Mouse (Mus musculus) heart, adult 2 months (tissue): ENCODE data around the gene Dram1. TPM values are rescaled to one million over a fixed set of nuclear protein-coding genes. Genes with fewer than 3 reads are reported as not detected.

Experiments
- DNase-seq, 2 experiments: peaks; one replicate each; pipeline ENCODE4 v3.0.0; 2021
- H3K27ac ChIP-seq: fragments of 200-600 bp; 2 replicates; pipeline ENCODE4 v1.8.1; 2022
- H3K27me3 ChIP-seq: fragments of 200-500 bp; 2 replicates; pipeline ENCODE4 v1.6.1; 2012; ENCODE audit warnings: mild to moderate bottlenecking, low read length, inconsistent platforms, mixed read lengths; ENCODE audit not compliant: control insufficient read depth, insufficient read depth
- H3K36me3 ChIP-seq: fragments of 200-500 bp; 2 replicates; pipeline ENCODE4 v1.6.1; 2012; ENCODE audit warnings: low read length, inconsistent platforms; ENCODE audit not compliant: control insufficient read depth, insufficient read depth
- H3K4me1 ChIP-seq: fragments of 200-500 bp; 2 replicates; pipeline ENCODE4 v1.6.1; 2011; ENCODE audit warnings: low read length; ENCODE audit not compliant: control insufficient read depth, insufficient read depth
- H3K4me3 ChIP-seq: fragments of 200-600 bp; 2 replicates; pipeline ENCODE4 v1.8.1; 2022
- H3K79me2 ChIP-seq: fragments of 200-500 bp; replicated peaks from 2 replicates; pipeline ENCODE4 v1.6.1; 2012; ENCODE audit warnings: mild to moderate bottlenecking, inconsistent platforms, low read length, moderate library complexity, mixed read lengths; ENCODE audit not compliant: control insufficient read depth, insufficient read depth
- H3K9ac ChIP-seq: fragments of 200-500 bp; 2 replicates; pipeline ENCODE4 v1.6.1; 2012; ENCODE audit warnings: low read depth, mild to moderate bottlenecking, control low read depth, inconsistent platforms, low read length, mixed read lengths
- CTCF ChIP-seq: fragments of 200-600 bp; IDR thresholded peaks from 2 replicates; pipeline ENCODE4 v1.8.1; 2022; ENCODE audit warnings: antibody characterized with exemption, mild to moderate bottlenecking, moderate library complexity
- EP300 ChIP-seq: fragments of 200-500 bp; IDR thresholded peaks from 2 replicates; pipeline ENCODE4 v1.6.1; 2011; ENCODE audit warnings: low read depth, low read length, control low read depth; ENCODE audit not compliant: insufficient read depth
- POLR2A ChIP-seq: fragments of 200-500 bp; IDR thresholded peaks from 2 replicates; pipeline ENCODE4 v1.6.1; 2011; ENCODE audit warnings: mild to moderate bottlenecking, low read depth, low read length, control low read depth; ENCODE audit not compliant: insufficient read depth
- WGBS: fragments of 180-500 bp; shearing (Covaris S2); methylation state at CpG from one replicate; pipeline ENCODE4 v1.1.7; 2018; 5-methylcytosine and 5-hydroxymethylcytosine counted together
- intact Hi-C: fragments of 180-260 bp; cut with DNase I; formaldehyde crosslinking; loops from one replicate; pipeline ENCODE4 v1.15.1; 2025
- polyA plus RNA-seq: library from polyadenylated mRNA; depleted of rRNA; stranded (reverse); fragments of >200 nt; gene quantifications from 2 replicates; pipeline ENCODE4 v1.2.3, GENCODE M21; 2012
- total RNA-seq, 2 experiments: library from RNA; stranded (reverse); gene quantifications; 2 replicates each; pipeline ENCODE4 v1.2.3; 2021

Dram1 gene
- total and polyA plus RNA-seq, 3 experiments, result 3.7 to 6.8 (median 4.5) TPM

DNA sequence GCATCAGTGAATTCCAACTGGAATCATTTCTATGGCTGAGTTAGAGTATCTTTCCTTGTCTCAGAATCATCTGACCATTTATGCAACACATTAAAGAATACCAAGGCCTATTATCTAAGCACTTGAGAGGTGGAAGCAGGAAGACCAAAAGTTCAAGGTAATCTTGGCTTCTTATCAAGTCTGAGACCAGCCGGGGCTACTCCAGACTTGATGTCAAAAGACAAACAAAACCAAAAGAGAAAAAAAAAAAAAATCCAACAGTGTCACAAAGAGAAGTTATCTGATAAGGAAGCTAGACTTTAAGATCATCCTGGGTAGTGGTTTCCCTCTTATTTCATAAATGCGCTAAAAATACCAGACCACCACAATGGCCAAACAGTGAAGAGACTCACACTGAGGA, 26.3 kb downstream of the Dram1 start:
- Histone ChIP-seq H3K4me3 (no peak overlapping the region), H3K27me3 (no peaks in the 10 kb centered on the region), H3K27ac (no peak overlapping the region), H3K36me3 (no peaks in the 10 kb centered on the region), H3K9ac (no peak overlapping the region), H3K4me1 (peaks cover 1% of the 10 kb centered on the region; the same call in 1 of the 2 replicates), H3K79me2 (no peaks in the 10 kb centered on the region)
- no peak for DNase-seq
- intact Hi-C loops, result no loop called here
- TF ChIP-seq CTCF, result no peak
- no peak for TF ChIP-seq EP300
- TF ChIP-seq POLR2A, result no peak
- 34% methylated on average over 2 of the region's 2 CpGs for WGBS

GRCm38 (mm10) chr10:88351411-88352103, 27.3 kb downstream of the Dram1 start:
- intact Hi-C loops, result no loop called here
- H3K79me2 ChIP-seq, result no peaks in the 10 kb centered on the region
- DNase-seq, result no peak
- no peaks in the 10 kb centered on the region for H3K36me3 ChIP-seq
- H3K9ac ChIP-seq, result no peak overlapping the region
- H3K27ac ChIP-seq, result no peak overlapping the region
- 44% methylated on average over 5 of the region's 5 CpGs for WGBS
- H3K27me3 ChIP-seq, result no peaks in the 10 kb centered on the region
- no peak overlapping the region for H3K4me3 ChIP-seq
- no peak for TF ChIP-seq CTCF
- no peak for TF ChIP-seq EP300
- no peak for TF ChIP-seq POLR2A
- H3K4me1 ChIP-seq, result peaks cover 1% of the 10 kb centered on the region; the same call in 1 of the 2 replicates

GRCm38 (mm10) chr10:88350687-88351086, 28.2 kb downstream of the Dram1 start:
- DNase-seq, result no peak
- Histone ChIP-seq H3K27ac (no peak overlapping the region), H3K4me3 (no peak overlapping the region), H3K4me1 (peaks cover 2% of the 10 kb centered on the region), H3K27me3 (no peaks in the 10 kb centered on the region), H3K9ac (no peak overlapping the region), H3K36me3 (no peaks in the 10 kb centered on the region), H3K79me2 (no peaks in the 10 kb centered on the region)
- intact Hi-C loops, result no loop called here
- TF ChIP-seq POLR2A (no peak), CTCF (no peak), EP300 (no peak)
- WGBS, result 61% methylated on average over 2 of the region's 2 CpGs

- WGBS, result 58% methylated on average over 8 of the region's 8 CpGs
- Histone ChIP-seq H3K36me3 (no peaks in the 10 kb centered on the region), H3K27me3 (no peaks in the 10 kb centered on the region), H3K79me2 (no peaks in the 10 kb centered on the region), H3K4me1 (peaks cover 2% of the 10 kb centered on the region), H3K4me3 (no peak overlapping the region), H3K27ac (no peak overlapping the region), H3K9ac (no peak overlapping the region)
- intact Hi-C loops, result no loop called here
- no peak for TF ChIP-seq CTCF
- TF ChIP-seq POLR2A, result no peak
- TF ChIP-seq EP300, result no peak
- DNase-seq, result no peak
These were observed 29.1 kb downstream of the Dram1 start for GRCm38 (mm10) chr10:88349800-88350199.

DNA sequence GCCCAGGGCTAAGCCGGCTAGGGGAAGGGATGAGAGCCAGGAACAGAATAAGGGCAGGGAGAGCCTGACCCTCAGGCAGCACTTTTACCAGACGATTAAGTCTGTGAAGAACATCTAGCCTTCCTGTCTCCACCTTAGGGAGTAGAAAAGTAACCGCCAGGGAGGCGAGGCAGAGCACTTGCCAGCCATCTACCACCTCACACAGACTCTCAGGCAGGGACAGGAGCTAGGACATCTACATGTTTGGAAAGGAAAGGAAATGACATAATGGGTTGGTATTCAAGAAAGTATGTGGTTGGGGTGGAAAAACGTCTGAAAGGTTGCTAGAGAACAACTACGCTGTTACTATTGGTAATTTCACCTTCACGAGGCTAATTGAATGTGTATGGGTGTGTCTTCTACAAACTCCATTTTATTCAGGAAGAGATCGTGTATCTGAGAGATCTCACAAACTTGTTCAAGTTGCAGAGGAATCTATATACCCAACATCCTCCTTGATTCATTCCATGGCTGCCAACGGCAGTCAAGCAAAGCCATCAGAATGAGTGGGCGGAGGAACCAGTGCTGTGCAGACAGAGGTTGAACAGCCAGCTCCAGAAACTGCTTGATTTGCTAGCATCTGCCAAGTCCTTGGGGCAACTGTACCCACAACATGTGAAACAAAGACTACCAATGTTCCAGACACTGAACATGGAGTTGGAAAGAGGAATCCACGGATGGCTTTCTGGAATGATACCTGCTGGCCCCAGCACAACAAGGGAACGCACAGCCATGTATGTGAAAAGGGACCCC, 32.2 kb downstream of the Dram1 start:
- peak overlapping the region; percentile 4; the same call in 1 of the 2 replicates for H3K9ac ChIP-seq
- WGBS, result 57% methylated on average over 12 of the region's 12 CpGs
- intact Hi-C loops, result no loop called here
- peaks cover 2% of the 10 kb centered on the region for H3K4me1 ChIP-seq
- H3K4me3 ChIP-seq, result no peak overlapping the region
- H3K27ac ChIP-seq, result 0 out of 2 replicates have a peak overlapping the region, but pooled peaks have one; percentile 17
- H3K36me3 ChIP-seq, result no peaks in the 10 kb centered on the region
- no peak for DNase-seq
- TF ChIP-seq CTCF (no peak), POLR2A (no peak), EP300 (no peak)
- no peaks in the 10 kb centered on the region for H3K27me3 ChIP-seq
- no peaks in the 10 kb centered on the region for H3K79me2 ChIP-seq
